Mouse (Mus musculus) layer of hippocampus, adult 2 months (tissue): Measurements from ENCODE around the gene Gramd2. TPM values are rescaled to one million over a fixed set of nuclear protein-coding genes. Genes with fewer than 3 reads are reported as not detected.

Experiments used
- DNase-seq, 2 experiments: peaks; one replicate each; pipeline ENCODE4 v3.0.0; 2022; ENCODE audit warnings: low spot score in 2 of 2
- H3K27ac ChIP-seq: fragments of 200-600 bp; 2 replicates; pipeline ENCODE4 v1.8.1; 2022
- H3K4me3 ChIP-seq: fragments of 200-600 bp; 2 replicates; pipeline ENCODE4 v1.8.1; 2022; ENCODE audit warnings: mild to moderate bottlenecking
- CTCF ChIP-seq: fragments of 200-600 bp; conservative IDR thresholded peaks from 2 replicates; pipeline ENCODE4 v1.8.1; 2022; ENCODE audit warnings: antibody characterized with exemption, mild to moderate bottlenecking, moderate library complexity
- total RNA-seq, 2 experiments: library from RNA; stranded (reverse); gene quantifications; 2 replicates each; pipeline ENCODE4 v1.2.3; 2021

Gramd2 gene
- total RNA-seq, 2 experiments from 2014 or later = 5.7 to 7.5 TPM

DNA sequence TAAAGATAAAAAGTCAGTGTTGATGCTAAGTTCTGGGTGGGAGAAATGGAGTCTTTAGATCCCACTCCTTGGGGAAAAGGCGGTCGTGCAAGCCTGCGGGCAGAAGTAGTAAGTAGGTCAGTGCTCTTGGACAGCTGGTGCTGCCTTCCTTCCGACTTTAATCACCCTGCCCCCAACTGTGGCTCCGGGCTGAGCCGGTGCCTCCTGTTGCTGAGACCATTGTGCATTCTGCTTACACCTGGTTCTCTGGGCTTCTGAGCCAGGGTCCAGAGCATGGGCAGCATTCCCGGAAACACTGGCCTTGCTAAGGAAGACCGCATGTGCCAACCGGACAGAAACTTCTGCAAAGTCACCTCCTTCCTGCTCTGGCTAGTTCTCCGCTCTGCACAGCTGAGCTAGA is 19.5 kb upstream of the Gramd2 start:
- TF ChIP-seq CTCF = no peak
- DNase-seq = peak in 1 of 2 experiments; percentile 48
- Histone ChIP-seq H3K27ac (peak overlapping the region; percentile 99), H3K4me3 (peak overlapping the region; percentile 99)

GRCm38 (mm10) chr9:59661298-59661975 is 18.5 kb upstream of the Gramd2 start:
- Histone ChIP-seq H3K4me3 (peak overlapping the region; percentile 14; the same call in 1 of the 2 replicates), H3K27ac (peak overlapping the region; percentile 99)
- DNase-seq = no peak
- TF ChIP-seq CTCF = no peak

GRCm38 (mm10) chr9:59663226-59663625 is 16.7 kb upstream of the Gramd2 start:
- no peak for TF ChIP-seq CTCF
- DNase-seq = no peak
- Histone ChIP-seq H3K4me3 (no peak overlapping the region), H3K27ac (peak overlapping the region; percentile 37; the same call in 1 of the 2 replicates)

GRCm38 (mm10) chr9:59663957-59664356 is 16.0 kb upstream of the Gramd2 start:
- H3K27ac ChIP-seq = peak overlapping the region; percentile 15; the same call in 1 of the 2 replicates
- no peak overlapping the region for H3K4me3 ChIP-seq
- TF ChIP-seq CTCF = no peak
- no peak for DNase-seq

DNA sequence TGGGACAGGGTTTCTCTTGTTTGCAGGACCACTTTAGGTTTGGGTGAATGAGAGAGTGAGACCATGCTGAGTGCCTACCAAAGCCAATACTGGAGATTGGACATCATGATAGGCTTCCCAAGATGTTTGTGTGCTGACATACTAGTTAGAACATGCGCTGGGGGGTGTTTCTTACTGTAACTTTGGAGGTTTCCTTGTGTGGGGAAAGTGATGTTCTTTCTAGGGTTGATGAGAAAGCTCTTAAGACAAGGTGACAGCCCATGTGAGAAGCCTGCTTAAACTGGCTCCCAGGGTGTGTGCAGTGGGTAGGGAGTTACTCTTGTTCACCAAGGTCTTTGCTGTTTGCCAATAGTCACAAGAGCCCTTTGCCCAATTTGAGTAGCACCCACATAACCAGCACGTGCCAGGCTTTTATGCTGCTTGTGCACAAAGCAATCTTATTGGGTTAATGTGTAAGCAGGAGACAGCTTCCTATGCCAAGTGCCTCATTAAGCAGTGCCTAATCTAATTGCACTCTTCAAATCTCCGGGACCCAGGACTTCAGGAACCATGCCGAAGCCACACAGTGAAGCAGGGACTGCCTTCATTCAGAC is 15.2 kb upstream of the Gramd2 start:
- Histone ChIP-seq H3K4me3 (no peak overlapping the region), H3K27ac (peak overlapping the region; percentile 15; the same call in 1 of the 2 replicates)
- TF ChIP-seq CTCF = no peak
- DNase-seq = no peak

GRCm38 (mm10) chr9:59666016-59666415 is 13.9 kb upstream of the Gramd2 start:
- no peak for TF ChIP-seq CTCF
- DNase-seq = no peak

GRCm38 (mm10) chr9:59666813-59667212 is 13.1 kb upstream of the Gramd2 start:
- DNase-seq = no peak
- H3K27ac ChIP-seq = peak overlapping the region; percentile 86
- H3K4me3 ChIP-seq = no peak overlapping the region
- TF ChIP-seq CTCF = no peak

More at GRCm38 (mm10) chr9:59666016-59666415, 13.9 kb upstream of the Gramd2 start:
- H3K27ac ChIP-seq = 0 out of 2 replicates have a peak overlapping the region, but pooled peaks have one; percentile 86
- no peak overlapping the region for H3K4me3 ChIP-seq

GRCm38 (mm10) chr9:59667250-59667649 is 12.7 kb upstream of the Gramd2 start:
- H3K27ac ChIP-seq = peak overlapping the region; percentile 86
- TF ChIP-seq CTCF = no peak
- DNase-seq = peak; percentile 60 to 77
- H3K4me3 ChIP-seq = no peak overlapping the region

- Histone ChIP-seq H3K4me3 (no peak overlapping the region), H3K27ac (peak overlapping the region; percentile 86)
- no peak for TF ChIP-seq CTCF
- DNase-seq = no peak
Observed at GRCm38 (mm10) chr9:59667904-59668303, 12.0 kb upstream of the Gramd2 start.

DNA sequence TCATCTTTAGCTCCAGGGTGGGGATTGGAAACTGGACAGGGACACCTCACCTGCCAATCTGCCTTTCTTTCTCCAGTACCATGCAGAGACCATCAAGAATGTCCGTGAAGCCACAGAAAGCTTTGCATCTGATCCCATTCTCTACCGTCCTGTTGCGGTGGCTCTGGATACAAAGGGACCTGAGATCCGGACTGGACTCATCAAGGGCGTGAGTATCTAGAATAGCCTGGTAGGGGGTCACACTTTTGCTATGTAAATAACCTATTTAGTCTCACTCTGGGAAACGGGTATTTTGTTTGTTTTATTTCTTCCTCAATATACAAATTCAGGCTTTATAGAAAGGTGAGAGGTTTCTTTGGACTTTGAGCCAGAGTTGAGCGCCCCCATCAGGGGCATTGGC is 11.5 kb upstream of the Gramd2 start:
- TF ChIP-seq CTCF = no peak
- no peak overlapping the region for H3K27ac ChIP-seq
- H3K4me3 ChIP-seq = no peak overlapping the region
- no peak for DNase-seq

DNA sequence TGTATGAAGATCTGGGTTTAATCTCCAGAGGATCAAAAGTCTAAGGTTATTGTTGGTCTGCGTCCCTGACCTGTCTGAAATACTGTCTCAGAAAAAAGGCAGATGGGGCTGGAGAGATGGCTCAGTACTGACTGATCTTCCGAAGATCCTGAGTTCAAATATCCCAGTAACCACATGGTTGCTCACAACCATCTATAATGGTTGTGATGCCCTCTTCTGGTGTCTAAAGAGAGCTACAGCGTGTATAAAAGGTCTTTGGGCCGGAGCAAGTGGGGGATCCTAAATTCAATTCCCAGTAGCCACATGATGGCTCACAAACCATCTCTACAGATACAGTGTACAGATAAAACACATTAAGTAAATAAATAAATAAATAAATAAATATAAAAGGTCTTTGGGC is 10.8 kb upstream of the Gramd2 start:
- no peak for DNase-seq
- H3K4me3 ChIP-seq = no peak overlapping the region
- TF ChIP-seq CTCF = peak; percentile 64
- H3K27ac ChIP-seq = no peak overlapping the region

DNA sequence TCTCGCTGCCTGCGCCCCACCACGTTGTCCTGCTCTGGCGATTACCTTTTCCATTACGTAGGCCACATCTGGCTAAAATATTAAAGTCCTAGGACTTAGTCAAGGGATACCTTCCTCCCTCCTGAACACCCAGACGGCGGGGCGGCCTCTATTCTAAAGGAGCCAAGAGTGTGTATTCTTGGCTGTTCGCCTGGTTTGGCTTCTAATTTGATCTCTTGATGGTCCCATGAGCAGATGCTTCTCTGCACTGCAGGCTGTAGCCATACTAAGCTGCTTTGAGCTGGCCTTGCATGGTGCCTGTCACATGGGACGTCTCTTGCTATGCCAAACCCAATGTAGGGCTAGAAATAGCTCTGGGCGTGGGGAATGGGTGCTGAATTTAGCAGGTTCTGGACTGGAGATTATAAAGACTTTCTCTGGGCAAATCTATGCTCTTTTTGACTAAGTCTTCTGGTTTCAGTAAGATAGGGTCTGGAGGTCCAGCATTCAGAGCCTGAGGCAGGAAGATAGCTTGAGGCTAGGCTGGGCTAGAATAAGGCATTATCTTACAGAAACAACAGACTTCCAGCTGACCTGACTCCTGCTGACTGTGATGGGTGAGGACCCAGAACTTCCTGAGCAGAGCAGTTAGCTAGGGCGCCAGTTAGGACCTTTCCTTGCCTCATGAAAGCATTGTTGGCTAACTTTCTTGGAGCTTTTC is 7.6 kb upstream of the Gramd2 start:
- peak overlapping the region; percentile 59; the same call in 1 of the 2 replicates for H3K27ac ChIP-seq
- no peak for DNase-seq
- TF ChIP-seq CTCF = no peak

GRCm38 (mm10) chr9:59673427-59673826 is 6.5 kb upstream of the Gramd2 start:
- TF ChIP-seq CTCF = no peak
- Histone ChIP-seq H3K27ac (peak overlapping the region; percentile 59; the same call in 1 of the 2 replicates), H3K4me3 (no peak overlapping the region)
- no peak for DNase-seq

More for the DNA sequence above, 7.6 kb upstream of the Gramd2 start:
- no peak overlapping the region for H3K4me3 ChIP-seq

DNA sequence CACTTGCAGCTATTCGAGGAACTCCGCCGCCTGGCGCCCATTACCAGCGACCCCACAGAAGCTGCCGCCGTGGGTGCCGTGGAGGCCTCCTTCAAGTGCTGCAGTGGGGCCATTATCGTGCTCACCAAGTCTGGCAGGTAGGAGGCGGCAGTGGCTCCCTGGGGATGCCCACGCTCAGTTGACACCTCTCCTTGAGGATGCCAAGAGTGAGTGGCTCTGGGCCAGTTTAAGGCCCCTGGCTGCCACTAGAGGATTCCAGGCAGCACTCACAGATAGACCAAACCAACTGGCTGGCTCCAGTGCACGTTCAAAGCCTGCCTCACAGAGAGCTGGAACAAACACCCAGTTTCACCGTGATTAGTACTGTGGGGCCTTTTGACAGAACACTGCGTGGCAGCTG is 4.3 kb upstream of the Gramd2 start:
- DNase-seq = no peak
- Histone ChIP-seq H3K4me3 (no peak overlapping the region), H3K27ac (peak overlapping the region; percentile 53; the same call in 1 of the 2 replicates)
- peak; percentile 17; the same call in 1 of the 2 replicates for TF ChIP-seq CTCF
